Mouse (Mus musculus) cerebellum, adult 2 months (tissue): ENCODE data around the gene Syne1.

Experiments
- CTCF ChIP-seq: fragments of 200-500 bp; IDR thresholded peaks from 2 replicates; pipeline ENCODE4 v1.5.1; 2011; ENCODE audit warnings: low read depth, mild to moderate bottlenecking, control low read depth, low read length, moderate library complexity, borderline replicate concordance; ENCODE audit not compliant: insufficient read depth
- POLR2A ChIP-seq: fragments of 200-500 bp; IDR thresholded peaks from 2 replicates; pipeline ENCODE4 v1.6.1; 2011; ENCODE audit warnings: low read length, control low read depth, borderline replicate concordance; ENCODE audit not compliant: insufficient read depth

DNA sequence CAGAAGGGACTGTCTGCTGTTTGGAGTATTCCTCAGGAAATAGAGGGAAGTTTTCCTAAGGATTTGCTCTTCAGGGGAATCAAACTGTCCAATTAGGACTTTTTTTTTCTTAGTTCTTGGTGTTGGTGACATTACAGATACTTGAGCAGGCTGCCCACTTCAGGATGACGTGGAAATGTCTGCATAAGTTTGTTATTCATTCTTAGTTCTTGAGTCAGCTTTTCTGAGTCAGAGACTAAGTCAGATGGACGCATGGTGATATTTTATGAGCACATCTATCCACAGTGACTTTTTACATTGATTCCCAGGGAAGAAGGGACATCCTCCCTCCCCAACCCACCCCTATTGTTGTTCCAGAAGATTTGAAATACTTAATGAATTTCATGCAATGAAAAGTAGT lies 567.4 kb downstream of the Syne1 start:
- TF ChIP-seq CTCF (no peak), POLR2A (no peak)
